In the genomic region with DNA sequence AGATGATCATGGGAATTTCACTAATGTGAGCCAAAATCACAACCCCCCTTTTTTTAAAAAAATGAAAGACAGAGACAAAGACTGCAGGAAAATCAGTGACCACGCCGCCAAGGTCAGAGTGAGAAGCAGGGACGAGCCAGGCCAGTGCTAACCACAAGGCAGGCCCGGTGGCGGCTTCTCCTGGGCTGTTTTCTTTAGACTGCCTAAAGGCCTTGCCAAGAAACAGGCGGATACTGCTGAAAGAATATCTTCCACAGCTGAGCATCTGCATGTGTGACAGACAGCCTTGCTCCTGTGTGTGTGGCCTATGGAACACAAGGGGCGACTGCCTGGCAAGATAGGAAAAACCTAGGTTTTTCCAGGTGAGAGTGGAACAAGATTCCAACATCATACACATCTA, we compare ENCODE assay signal across 10 mouse cellular contexts.
DNase-seq lines count a peak whose midpoint lies in the region; ATAC-seq lines count a peak whose summit lies in the region.
"Had no signal": no experiment of that assay in that cellular context is flagged by ENCODE, and none has a peak within 500 bp of the region (broad histone marks: within the 10 kb centered on the region; RNA-seq: fewer than 3 reads in every experiment).

No protein-coding gene starts in this region.

- no peaks in the 10 kb centered on the region for H3K36me3 ChIP-seq in midbrain, embryonic 14.5 days (ENCODE audit: control insufficient read depth, insufficient read depth, low read length)
- H3K36me3 ChIP-seq in midbrain, embryonic 10.5 days, result no peaks in the 10 kb centered on the region
- H3K36me3 ChIP-seq: embryonic facial prominence, embryonic 15.5 days; hindbrain, embryonic 12.5 days had no signal

- no peak overlapping the region for H3K9ac ChIP-seq in midbrain, embryonic 14.5 days (replicated peaks; ENCODE audit: low read length)
- H3K9ac ChIP-seq: embryonic facial prominence, embryonic 15.5 days; hindbrain, embryonic 12.5 days had no signal

- no peak overlapping the region for H3K4me3 ChIP-seq in midbrain, embryonic 14.5 days (replicated peaks; ENCODE audit: low read depth, low read length)
- H3K4me3 ChIP-seq in midbrain, embryonic 10.5 days, result no peak overlapping the region
- H3K4me3 ChIP-seq: embryonic facial prominence, embryonic 15.5 days; hindbrain, embryonic 12.5 days had no signal

- no peak overlapping the region for H3K4me2 ChIP-seq in midbrain, embryonic 14.5 days (ENCODE audit: low read length)
- H3K4me2 ChIP-seq: embryonic facial prominence, embryonic 15.5 days; hindbrain, embryonic 12.5 days had no signal

- 78% methylated on average over 7 of the region's 7 CpGs for WGBS in midbrain, embryonic 14.5 days
- WGBS in midbrain, embryonic 10.5 days, result 87% methylated on average over 7 of the region's 7 CpGs

- no peaks in the 10 kb centered on the region for H3K4me1 ChIP-seq in midbrain, embryonic 14.5 days (ENCODE audit: control insufficient read depth, insufficient read depth, low read length)
- H3K4me1 ChIP-seq in midbrain, embryonic 10.5 days, result peaks cover 5% of the 10 kb centered on the region; the same call in 1 of the 2 replicates
- H3K4me1 ChIP-seq: hindbrain, embryonic 12.5 days had no signal

- no peaks in the 10 kb centered on the region for H3K9me3 ChIP-seq in midbrain, embryonic 14.5 days (ENCODE audit: control insufficient read depth, low read length)
- peaks cover 6% of the 10 kb centered on the region for H3K9me3 ChIP-seq in midbrain, embryonic 10.5 days (replicated peaks)
- H3K9me3 ChIP-seq: embryonic facial prominence, embryonic 15.5 days had no signal

- no peak for DNase-seq in frontal cortex, postnatal 25 days (ENCODE audit: low spot score in 2 of 2)
- DNase-seq in midbrain, embryonic 14.5 days, result peak; percentile 13
- no peak for DNase-seq in midbrain, embryonic 10.5 days (ENCODE audit: low spot score)
- peak; percentile 53 for DNase-seq in gastrocnemius, adult 18-20 months (ENCODE audit: low spot score)
- DNase-seq in ovary, postnatal 14 days (ENCODE audit: low spot score), result peak; percentile 2
- no peak for DNase-seq in cerebellum, postnatal 25 days
- no peak for DNase-seq in urinary bladder, postnatal 14 days (ENCODE audit: low spot score)

- ATAC-seq in frontal cortex, adult (ENCODE audit: low TSS enrichment), result 0 out of 2 replicates have a peak, but pooled peaks have one; percentile 50
- no peak for ATAC-seq in midbrain, embryonic 14.5 days (ENCODE audit: low FRiP score, low TSS enrichment)

- H3K27me3 ChIP-seq in midbrain, embryonic 14.5 days (ENCODE audit: control insufficient read depth, insufficient read depth, low read length), result no peaks in the 10 kb centered on the region
- peaks cover 33% of the 10 kb centered on the region for H3K27me3 ChIP-seq in midbrain, embryonic 10.5 days (ENCODE audit: low read depth, poor library complexity, severe bottlenecking)
- H3K27me3 ChIP-seq: embryonic facial prominence, embryonic 15.5 days; hindbrain, embryonic 12.5 days had no signal

- no peak overlapping the region for H3K27ac ChIP-seq in midbrain, embryonic 14.5 days (replicated peaks; ENCODE audit: low read depth, low read length)
- H3K27ac ChIP-seq in midbrain, embryonic 10.5 days (replicated peaks), result no peak overlapping the region
- H3K27ac ChIP-seq: embryonic facial prominence, embryonic 15.5 days; hindbrain, embryonic 12.5 days had no signal

Comparison
In these comparisons a context has a peak if more than half of its experiments do, and no peak if none do; other contexts are left out.
1. DNase-seq: peak in midbrain, embryonic 14.5 days (single experiment), gastrocnemius, adult 18-20 months (single experiment) and ovary, postnatal 14 days (single experiment); none in frontal cortex, postnatal 25 days (0 of 2), midbrain, embryonic 10.5 days (single experiment), cerebellum, postnatal 25 days (0 of 2) and urinary bladder, postnatal 14 days (single experiment).